Mouse (Mus musculus): ENCODE measurements around the gene Madcam1. TPM values are rescaled to one million over a fixed set of nuclear protein-coding genes. Genes with fewer than 3 reads are reported as not detected.

Madcam1 gene
- not detected for polyA plus RNA-seq (2014; fragmentation: Illumina TruSeq; extraction: RNeasy Lipid Tissue Mini Kit (QIAGEN cat#74804); ENCODE audit: low read depth, low replicate concordance)

DNA sequence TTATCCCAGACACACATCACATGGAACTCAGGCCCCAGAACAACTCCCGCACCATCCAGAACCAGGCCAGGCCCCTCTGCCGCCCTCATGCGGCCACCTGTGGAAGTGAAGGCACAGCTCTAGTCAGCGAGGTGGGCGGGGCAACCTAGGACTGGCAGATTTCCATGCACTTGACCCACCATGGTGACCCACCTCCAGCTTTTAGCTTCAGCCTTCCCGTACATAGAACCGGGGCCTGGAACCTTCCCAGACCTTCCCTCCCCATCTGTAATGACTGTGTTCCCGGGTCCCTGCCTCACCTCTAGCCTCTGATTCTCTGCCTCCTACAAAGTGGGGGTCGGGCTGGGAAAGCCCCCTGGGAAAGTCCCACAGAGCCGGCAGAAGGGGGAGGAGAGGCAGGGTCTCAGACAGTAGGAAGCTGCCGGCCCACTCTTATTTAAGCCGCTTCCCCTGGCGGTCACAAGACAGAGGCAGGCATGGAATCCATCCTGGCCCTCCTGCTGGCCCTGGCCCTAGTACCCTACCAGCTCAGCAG, at the start of gene Madcam1:
Gene Madcam1 (plus strand): TSS at position 429 of the 535 bp plus-strand sequence.

DNA sequence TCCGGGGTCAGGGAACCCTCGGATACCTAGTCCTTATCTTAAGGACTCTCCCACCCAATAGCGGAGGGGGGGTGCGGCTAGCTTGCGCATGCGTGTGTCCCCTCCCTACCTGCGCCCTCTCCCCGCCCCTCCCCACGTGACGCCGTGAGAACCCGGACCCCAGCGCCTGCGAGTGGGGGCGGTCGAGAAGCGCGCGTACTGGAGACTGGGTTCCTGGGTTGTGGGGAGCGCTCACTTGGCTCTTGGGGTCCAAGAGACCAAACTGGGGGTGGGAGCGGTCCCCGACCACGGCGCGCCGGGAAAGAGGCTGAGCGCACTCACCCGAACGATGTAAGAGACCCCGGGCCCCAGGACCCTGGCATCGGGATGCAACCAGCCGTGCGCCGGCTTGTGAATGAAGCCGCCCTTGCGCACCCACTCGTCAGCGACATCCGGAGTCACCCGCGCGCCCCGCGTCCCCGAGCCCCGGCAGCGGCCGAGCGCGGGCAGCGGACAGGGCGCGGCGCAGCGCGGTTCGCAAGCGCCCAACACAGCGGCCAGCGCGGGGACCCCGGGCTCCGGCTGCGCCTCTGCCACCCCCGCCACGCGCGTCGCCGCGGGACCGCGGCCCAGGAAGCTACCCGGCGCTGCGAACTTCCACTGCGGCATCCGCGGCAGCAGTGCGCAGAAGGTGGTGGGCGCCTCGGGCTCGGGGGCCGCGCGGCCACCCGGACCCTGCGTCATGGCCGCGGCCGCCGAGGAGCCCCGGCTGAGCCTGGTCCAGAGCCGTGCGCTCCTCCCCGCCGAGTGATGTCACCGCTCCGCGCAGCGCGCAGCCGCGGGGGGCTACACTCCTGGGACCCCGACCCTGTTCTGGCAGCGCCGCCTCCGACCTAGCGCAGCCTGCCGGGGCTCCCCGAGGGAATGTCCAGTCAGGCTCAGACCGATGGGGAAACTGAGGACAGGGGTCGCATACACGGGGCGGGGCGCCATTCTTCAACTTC, 26.9 kb upstream of the Madcam1 start, which contains the start of gene Shc2:
Gene Shc2 (minus strand): TSS at position 791 of the 983 bp plus-strand sequence.

DNA sequence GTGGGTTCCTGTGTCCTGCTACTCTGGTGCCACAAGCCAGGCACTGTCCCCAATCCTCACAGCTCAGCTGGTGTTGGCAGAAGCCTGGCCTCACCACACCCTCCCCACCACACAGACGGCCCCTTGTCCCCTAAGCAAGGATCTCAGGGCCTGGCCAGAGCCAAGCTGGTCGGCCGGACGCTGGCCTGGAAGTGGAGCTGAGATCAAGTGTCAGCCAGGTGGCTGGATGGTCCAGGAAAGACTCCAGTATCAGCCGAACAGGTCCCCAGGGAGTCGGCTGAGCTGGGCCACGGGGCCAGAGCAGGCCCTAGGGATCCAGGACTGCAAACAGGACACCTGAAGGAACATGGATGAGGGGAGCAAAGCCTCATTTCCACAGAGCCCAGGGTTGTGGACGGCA, 18.6 kb upstream of the Madcam1 start, which contains the start of gene Odf3l2:
Gene Odf3l2 (minus strand): TSS at position 28 of the 400 bp plus-strand sequence.

DNA sequence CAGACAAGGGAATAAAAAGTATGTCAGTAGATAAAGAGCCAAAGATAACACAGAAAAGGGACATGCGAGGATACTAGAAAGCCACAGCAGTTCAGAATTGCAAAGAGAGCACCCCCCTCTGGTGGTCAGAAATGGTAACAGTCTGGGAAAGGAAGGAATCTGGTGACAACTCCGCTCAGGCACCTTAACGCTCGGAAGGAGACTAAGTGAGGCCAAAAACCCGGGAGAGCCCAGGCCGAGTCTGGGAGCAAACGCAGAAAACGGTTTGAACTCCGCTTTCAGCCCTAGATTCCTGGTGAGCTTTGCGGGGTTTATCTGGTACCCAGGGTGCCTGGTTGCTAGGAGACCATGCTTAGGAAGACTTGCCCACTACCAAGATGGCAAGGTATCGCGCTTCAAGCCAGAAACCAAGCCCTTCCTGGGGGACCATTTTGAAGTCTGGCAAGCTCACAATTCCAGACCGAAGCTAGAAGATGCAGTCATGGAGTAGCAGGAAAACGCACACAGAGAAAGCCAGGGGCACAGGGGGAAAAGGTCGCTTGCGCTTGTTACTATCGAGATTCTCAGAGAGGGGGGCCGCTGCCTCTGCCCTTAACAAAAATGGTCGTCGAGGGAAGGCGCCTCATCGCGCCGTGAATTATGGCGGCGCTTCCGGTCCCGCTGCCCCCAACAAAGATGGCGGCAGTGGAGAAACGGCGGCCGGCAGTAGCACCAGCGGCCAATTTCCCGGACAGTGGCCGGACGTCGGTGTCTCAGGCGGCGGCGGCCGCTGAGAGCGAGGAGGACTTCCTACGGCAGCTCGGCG, 4.6 kb downstream of the Madcam1 start, which contains the start of gene Tpgs1:
Gene Tpgs1 (plus strand): TSS at position 599 of the 805 bp plus-strand sequence.

DNA sequence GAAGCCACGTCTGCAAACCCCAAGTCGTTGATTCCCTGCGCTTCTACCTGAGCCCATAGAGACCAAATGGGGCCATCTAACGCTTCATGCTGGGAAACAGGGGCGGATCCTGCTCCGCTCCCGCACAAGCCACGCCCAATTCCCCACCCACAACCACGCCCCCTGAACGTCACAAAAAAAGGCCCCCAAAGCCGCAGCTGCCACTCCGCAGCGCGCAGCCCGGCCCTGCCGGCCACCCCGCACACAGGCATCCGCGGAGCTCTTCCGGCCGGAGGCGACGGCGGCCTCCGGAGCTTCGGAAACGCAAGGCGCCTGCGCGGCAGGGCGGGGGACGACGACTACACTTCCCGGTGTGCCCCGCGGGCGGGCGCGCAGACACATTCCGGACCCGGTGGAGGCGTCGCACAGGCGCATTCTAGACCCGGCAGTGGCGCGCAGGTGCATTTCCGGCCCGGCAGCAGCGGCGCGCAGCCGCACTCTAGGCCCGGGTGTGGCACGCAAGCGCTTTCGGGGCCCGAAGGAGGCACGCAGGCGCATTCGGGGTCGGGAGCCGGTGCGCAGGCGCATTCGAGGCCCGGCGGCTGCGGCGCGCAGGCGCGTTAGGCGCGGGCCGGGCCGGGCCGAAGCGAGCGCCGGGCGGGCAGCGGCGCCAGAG, 17.4 kb downstream of the Madcam1 start, which contains the start of gene Cdc34:
Gene Cdc34 (plus strand): TSS at position 605 of the 655 bp plus-strand sequence.

DNA sequence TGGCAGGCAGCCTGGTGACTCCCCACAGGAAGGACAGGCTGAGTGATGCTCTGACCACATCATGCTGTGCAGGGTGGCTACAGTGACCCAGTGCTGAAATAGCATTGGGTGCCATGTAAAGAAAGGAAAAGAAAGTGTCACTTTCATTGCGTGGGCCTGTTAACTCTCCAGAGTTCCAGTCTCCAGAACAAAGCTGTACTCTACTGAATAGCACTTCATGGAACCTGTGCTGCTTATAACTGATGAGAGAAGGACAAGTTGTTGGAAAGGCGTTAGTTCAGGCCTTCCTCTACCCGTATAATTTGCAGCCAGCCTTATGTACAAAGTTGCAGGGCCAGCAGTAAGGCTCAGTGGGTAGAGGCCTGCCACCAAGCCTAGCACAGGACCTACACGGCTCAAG, 24.4 kb downstream of the Madcam1 start, which contains the start of gene Gzmm:
Gene Gzmm (plus strand): TSS at position 301 of the 400 bp plus-strand sequence.

DNA sequence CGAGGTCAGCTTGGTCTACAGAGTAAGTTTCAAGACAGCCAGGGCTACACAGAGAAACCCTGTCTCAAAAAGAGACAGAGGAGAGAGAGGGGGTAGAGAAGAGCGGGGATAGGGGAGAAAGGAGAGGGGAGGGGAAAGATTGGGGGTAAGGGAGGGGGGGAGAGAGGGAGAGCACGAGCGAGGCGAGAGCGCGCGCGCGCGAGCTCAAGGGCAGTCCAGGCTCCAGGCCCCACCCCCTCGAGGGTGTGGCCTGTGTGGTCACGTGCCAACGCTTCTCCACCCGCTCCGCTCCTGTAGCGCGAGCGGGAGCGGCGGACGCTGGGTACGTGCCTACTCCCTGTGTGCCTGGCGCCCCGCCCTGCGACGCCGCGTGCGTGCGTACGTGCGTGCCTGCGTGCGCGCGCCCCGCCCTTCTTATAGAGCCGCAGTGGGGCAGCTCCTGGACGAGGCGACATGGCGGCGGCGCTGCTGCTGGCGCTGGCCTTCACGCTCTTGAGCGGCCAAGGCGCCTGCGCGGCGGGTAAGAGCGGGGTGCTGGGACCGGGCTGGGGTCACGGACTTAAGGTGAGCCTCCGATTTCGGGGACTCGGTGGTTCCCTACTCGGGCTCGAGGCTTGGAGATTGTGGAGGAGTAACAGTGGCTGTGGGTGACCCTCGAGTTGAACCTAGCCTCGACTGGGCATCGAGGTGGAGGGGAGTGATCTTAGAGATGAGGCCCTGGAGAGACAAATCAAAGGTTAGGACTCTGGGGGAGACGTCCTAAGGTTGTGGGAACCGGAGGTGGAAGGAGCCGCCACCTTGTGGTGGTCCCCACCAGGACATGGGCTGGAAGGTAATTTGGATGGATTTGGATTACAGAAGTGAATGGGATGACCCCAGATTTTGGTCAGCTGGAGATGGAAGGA, 40.0 kb downstream of the Madcam1 start, which contains the start of gene Bsg:
Gene Bsg (plus strand): TSS at position 427 of the 905 bp plus-strand sequence.

DNA sequence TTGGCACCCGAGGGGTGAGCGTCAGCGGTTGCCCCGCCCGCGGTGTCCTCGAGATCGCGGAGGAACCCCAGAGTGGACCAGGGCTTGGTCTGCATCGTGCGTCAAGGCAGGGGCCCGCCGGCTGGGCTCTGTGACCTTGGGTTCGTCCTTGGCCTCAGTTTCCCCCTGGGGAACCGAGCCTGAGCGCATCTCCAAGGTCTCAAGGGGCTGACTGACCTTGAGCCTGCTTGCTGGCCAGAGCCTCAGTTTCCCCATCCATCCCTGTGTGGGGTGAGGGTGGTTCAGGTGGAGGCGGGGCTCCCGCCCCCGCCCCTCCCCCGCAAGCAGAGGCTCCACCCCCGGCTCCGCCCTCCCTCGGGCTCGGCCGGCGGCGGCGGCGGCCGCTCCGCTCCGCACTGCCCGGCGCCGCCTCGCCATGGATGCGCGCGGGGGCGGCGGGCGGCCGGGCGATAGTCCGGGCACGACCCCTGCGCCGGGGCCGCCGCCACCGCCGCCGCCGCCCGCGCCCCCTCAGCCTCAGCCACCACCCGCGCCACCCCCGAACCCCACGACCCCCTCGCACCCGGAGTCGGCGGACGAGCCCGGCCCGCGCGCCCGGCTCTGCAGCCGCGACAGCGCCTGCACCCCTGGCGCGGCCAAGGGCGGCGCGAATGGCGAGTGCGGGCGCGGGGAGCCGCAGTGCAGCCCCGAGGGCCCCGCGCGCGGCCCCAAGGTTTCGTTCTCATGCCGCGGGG, 52.1 kb downstream of the Madcam1 start, which contains the start of gene Hcn2:
Gene Hcn2 (plus strand): TSS at position 381 of the 734 bp plus-strand sequence.

Other genes starting within 250 kb of the Madcam1 start
- gene Vmn2r83, start 195.8 kb upstream of the Madcam1 start, polyA plus RNA-seq (2014; fragmentation: Illumina TruSeq; extraction: RNeasy Lipid Tissue Mini Kit (QIAGEN cat#74804); ENCODE audit: low read depth, low replicate concordance): not detected
- 3.2 TPM for gene Plpp2, start 130.8 kb upstream of the Madcam1 start, polyA plus RNA-seq (2014; fragmentation: Illumina TruSeq; extraction: RNeasy Lipid Tissue Mini Kit (QIAGEN cat#74804); ENCODE audit: low read depth, low replicate concordance)
- gene Mier2, start 109.4 kb upstream of the Madcam1 start, polyA plus RNA-seq (2014; fragmentation: Illumina TruSeq; extraction: RNeasy Lipid Tissue Mini Kit (QIAGEN cat#74804); ENCODE audit: low read depth, low replicate concordance): 14.6 TPM
- not detected for gene Theg, start 77.2 kb upstream of the Madcam1 start, polyA plus RNA-seq (2014; fragmentation: Illumina TruSeq; extraction: RNeasy Lipid Tissue Mini Kit (QIAGEN cat#74804); ENCODE audit: low read depth, low replicate concordance)
- gene C2cd4c, start 50.5 kb upstream of the Madcam1 start, polyA plus RNA-seq (2014; fragmentation: Illumina TruSeq; extraction: RNeasy Lipid Tissue Mini Kit (QIAGEN cat#74804); ENCODE audit: low read depth, low replicate concordance): not detected
- gene Shc2, start 26.6 kb upstream of the Madcam1 start, polyA plus RNA-seq (2014; fragmentation: Illumina TruSeq; extraction: RNeasy Lipid Tissue Mini Kit (QIAGEN cat#74804); ENCODE audit: low read depth, low replicate concordance): 2.7 TPM
- gene Odf3l2, start 18.8 kb upstream of the Madcam1 start, polyA plus RNA-seq (2014; fragmentation: Illumina TruSeq; extraction: RNeasy Lipid Tissue Mini Kit (QIAGEN cat#74804); ENCODE audit: low read depth, low replicate concordance): not detected
- gene Tpgs1, start 4.8 kb downstream of the Madcam1 start, polyA plus RNA-seq (2014; fragmentation: Illumina TruSeq; extraction: RNeasy Lipid Tissue Mini Kit (QIAGEN cat#74804); ENCODE audit: low read depth, low replicate concordance): 15.6 TPM
- 255 TPM for gene Cdc34, start 17.6 kb downstream of the Madcam1 start, polyA plus RNA-seq (2014; fragmentation: Illumina TruSeq; extraction: RNeasy Lipid Tissue Mini Kit (QIAGEN cat#74804); ENCODE audit: low read depth, low replicate concordance)
- 9.9 TPM for gene Gzmm, start 24.5 kb downstream of the Madcam1 start, polyA plus RNA-seq (2014; fragmentation: Illumina TruSeq; extraction: RNeasy Lipid Tissue Mini Kit (QIAGEN cat#74804); ENCODE audit: low read depth, low replicate concordance)
- gene Bsg, start 39.9 kb downstream of the Madcam1 start, polyA plus RNA-seq (2014; fragmentation: Illumina TruSeq; extraction: RNeasy Lipid Tissue Mini Kit (QIAGEN cat#74804); ENCODE audit: low read depth, low replicate concordance): 2,003 TPM
- gene Hcn2, start 52.1 kb downstream of the Madcam1 start, polyA plus RNA-seq (2014; fragmentation: Illumina TruSeq; extraction: RNeasy Lipid Tissue Mini Kit (QIAGEN cat#74804); ENCODE audit: low read depth, low replicate concordance): 13.4 TPM
- 44.1 TPM for gene Polrmt, start 82.0 kb downstream of the Madcam1 start, polyA plus RNA-seq (2014; fragmentation: Illumina TruSeq; extraction: RNeasy Lipid Tissue Mini Kit (QIAGEN cat#74804); ENCODE audit: low read depth, low replicate concordance)
- gene Fgf22, start 90.5 kb downstream of the Madcam1 start, polyA plus RNA-seq (2014; fragmentation: Illumina TruSeq; extraction: RNeasy Lipid Tissue Mini Kit (QIAGEN cat#74804); ENCODE audit: low read depth, low replicate concordance): not detected
- gene Rnf126, start 102.4 kb downstream of the Madcam1 start, polyA plus RNA-seq (2014; fragmentation: Illumina TruSeq; extraction: RNeasy Lipid Tissue Mini Kit (QIAGEN cat#74804); ENCODE audit: low read depth, low replicate concordance): 22.6 TPM
- 8.3 TPM for gene Fstl3, start 112.7 kb downstream of the Madcam1 start, polyA plus RNA-seq (2014; fragmentation: Illumina TruSeq; extraction: RNeasy Lipid Tissue Mini Kit (QIAGEN cat#74804); ENCODE audit: low read depth, low replicate concordance)
- gene Prss57, start 126.4 kb downstream of the Madcam1 start, polyA plus RNA-seq (2014; fragmentation: Illumina TruSeq; extraction: RNeasy Lipid Tissue Mini Kit (QIAGEN cat#74804); ENCODE audit: low read depth, low replicate concordance): not detected
- gene Palm, start 129.0 kb downstream of the Madcam1 start, polyA plus RNA-seq (2014; fragmentation: Illumina TruSeq; extraction: RNeasy Lipid Tissue Mini Kit (QIAGEN cat#74804); ENCODE audit: low read depth, low replicate concordance): 53.4 TPM
- gene Misp, start 156.4 kb downstream of the Madcam1 start, polyA plus RNA-seq (2014; fragmentation: Illumina TruSeq; extraction: RNeasy Lipid Tissue Mini Kit (QIAGEN cat#74804); ENCODE audit: low read depth, low replicate concordance): 0.99 TPM
- 38.6 TPM for gene Ptbp1, start 189.9 kb downstream of the Madcam1 start, polyA plus RNA-seq (2014; fragmentation: Illumina TruSeq; extraction: RNeasy Lipid Tissue Mini Kit (QIAGEN cat#74804); ENCODE audit: low read depth, low replicate concordance)
- gene Prtn3, start 209.9 kb downstream of the Madcam1 start, polyA plus RNA-seq (2014; fragmentation: Illumina TruSeq; extraction: RNeasy Lipid Tissue Mini Kit (QIAGEN cat#74804); ENCODE audit: low read depth, low replicate concordance): not detected
- gene Plppr3, start 210.1 kb downstream of the Madcam1 start, polyA plus RNA-seq (2014; fragmentation: Illumina TruSeq; extraction: RNeasy Lipid Tissue Mini Kit (QIAGEN cat#74804); ENCODE audit: low read depth, low replicate concordance): 0.34 TPM
- gene Elane, start 221.7 kb downstream of the Madcam1 start, polyA plus RNA-seq (2014; fragmentation: Illumina TruSeq; extraction: RNeasy Lipid Tissue Mini Kit (QIAGEN cat#74804); ENCODE audit: low read depth, low replicate concordance): not detected
- gene Cfd, start 226.3 kb downstream of the Madcam1 start, polyA plus RNA-seq (2014; fragmentation: Illumina TruSeq; extraction: RNeasy Lipid Tissue Mini Kit (QIAGEN cat#74804); ENCODE audit: low read depth, low replicate concordance): 72.1 TPM
- 25.5 TPM for gene Med16, start 244.4 kb downstream of the Madcam1 start, polyA plus RNA-seq (2014; fragmentation: Illumina TruSeq; extraction: RNeasy Lipid Tissue Mini Kit (QIAGEN cat#74804); ENCODE audit: low read depth, low replicate concordance)
- not detected for gene Gm26602, start 246.3 kb downstream of the Madcam1 start, polyA plus RNA-seq (2014; fragmentation: Illumina TruSeq; extraction: RNeasy Lipid Tissue Mini Kit (QIAGEN cat#74804); ENCODE audit: low read depth, low replicate concordance)